Mouse (Mus musculus) limb, embryonic 13.5 days (tissue): Measurements from ENCODE around the gene Asphd2. TPM values are rescaled to one million over a fixed set of nuclear protein-coding genes. Genes with fewer than 3 reads are reported as not detected.

ENCODE experiments used
- ATAC-seq: fragments of 200-750 bp; cut with Nextera tagmentation; 2 replicates; pipeline ENCODE4 v1.8.0; 2017; ENCODE audit warnings: low read depth, moderate number of reproducible peaks, moderate TSS enrichment; ENCODE audit not compliant: low FRiP score
- H3K27ac ChIP-seq: fragments of 300-500 bp; sonication (generic); 2 replicates; pipeline ENCODE4 v1.5.1; 2015; ENCODE audit warnings: inconsistent platforms, mild to moderate bottlenecking, moderate library complexity
- H3K27me3 ChIP-seq: fragments of 300-500 bp; sonication (generic); 2 replicates; pipeline ENCODE4 v1.6.1; 2015; ENCODE audit warnings: mild to moderate bottlenecking, inconsistent platforms
- H3K36me3 ChIP-seq: fragments of 300-500 bp; sonication (generic); 2 replicates; pipeline ENCODE4 v1.6.1; 2015; ENCODE audit warnings: inconsistent platforms, mild to moderate bottlenecking, moderate library complexity
- H3K4me1 ChIP-seq: fragments of 300-500 bp; sonication (generic); 2 replicates; pipeline ENCODE4 v1.6.1; 2015; ENCODE audit warnings: inconsistent platforms
- H3K4me2 ChIP-seq: fragments of 300-500 bp; sonication (generic); replicated peaks from 2 replicates; pipeline ENCODE4 v1.6.1; 2015; ENCODE audit warnings: inconsistent platforms, mild to moderate bottlenecking, moderate library complexity
- H3K4me3 ChIP-seq: fragments of 300-500 bp; sonication (generic); 2 replicates; pipeline ENCODE4 v1.5.1; 2015; ENCODE audit warnings: moderate library complexity, mild to moderate bottlenecking, inconsistent platforms
- H3K9ac ChIP-seq: fragments of 300-500 bp; sonication (generic); 2 replicates; pipeline ENCODE4 v1.6.1; 2015; ENCODE audit warnings: mild to moderate bottlenecking, inconsistent platforms
- H3K9me3 ChIP-seq: fragments of 300-500 bp; sonication (generic); 2 replicates; pipeline ENCODE4 v1.6.1; 2016; ENCODE audit warnings: inconsistent platforms
- WGBS: fragments of 180-500 bp; shearing (Covaris S2); methylation state at CpG from one replicate; pipeline ENCODE4 v1.1.7; 2015; 5-methylcytosine and 5-hydroxymethylcytosine counted together
- polyA plus RNA-seq: library from polyadenylated mRNA; unstranded; fragments of >200 nt; fragmentation: Nextera tagmentation; extraction: Ambion mirVana; gene quantifications from 2 replicates; pipeline ENCODE4 v1.2.1, GENCODE M21; 2015

Gene Asphd2
- polyA plus RNA-seq, 1 experiment from 2014 or later: 19.1 TPM

DNA sequence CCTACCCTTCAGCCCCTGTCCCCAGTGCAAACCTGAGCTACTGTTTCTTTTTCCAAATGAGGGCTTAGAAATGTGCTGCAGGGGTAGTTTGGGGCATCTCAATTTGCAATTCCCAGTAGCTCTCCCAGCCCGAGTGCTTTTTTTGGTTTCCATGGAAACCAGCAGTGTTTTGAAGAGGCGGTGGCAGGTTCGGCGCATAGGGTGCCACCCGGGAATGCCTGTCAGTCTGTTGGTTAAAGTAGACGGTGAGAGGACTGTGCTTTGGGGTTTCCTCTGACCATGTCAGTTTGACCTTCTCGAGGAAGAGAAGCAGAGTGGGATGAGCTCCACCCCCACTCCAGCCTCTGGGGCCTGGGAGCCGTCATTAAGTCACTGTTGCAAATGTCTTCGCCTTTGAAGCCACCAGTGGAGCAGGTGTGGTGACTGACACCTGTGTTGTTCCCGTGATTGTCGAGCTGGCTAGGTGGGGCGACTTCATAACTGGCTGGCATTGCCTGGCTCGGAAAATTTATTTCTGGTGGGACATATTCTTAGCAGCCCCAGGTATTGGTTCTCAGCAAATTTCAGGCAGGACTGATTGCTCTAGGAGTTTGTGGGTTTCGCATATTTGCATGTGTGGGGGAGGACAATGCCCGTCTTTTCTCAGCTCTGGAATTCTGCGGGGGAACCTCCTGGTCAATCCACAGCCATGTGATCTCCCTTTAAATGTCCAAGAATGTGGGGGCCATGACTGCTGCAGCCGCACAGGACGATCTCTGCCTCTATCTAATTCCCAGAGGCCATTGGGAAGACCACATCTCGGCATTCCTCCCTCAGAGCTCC lies 17.1 kb upstream of the Asphd2 start:
- H3K4me3 ChIP-seq: no peak overlapping the region
- H3K9ac ChIP-seq: no peak overlapping the region
- ATAC-seq: no peak
- peaks cover 16% of the 10 kb centered on the region for H3K4me1 ChIP-seq
- H3K4me2 ChIP-seq: peak overlapping the region; percentile 30
- no peak overlapping the region for H3K27ac ChIP-seq
- no peaks in the 10 kb centered on the region for H3K36me3 ChIP-seq
- peaks cover 27% of the 10 kb centered on the region for H3K27me3 ChIP-seq
- WGBS: 11% methylated on average over 19 of the region's 19 CpGs
- H3K9me3 ChIP-seq: peaks cover 5% of the 10 kb centered on the region; the same call in 1 of the 2 replicates

GRCm38 (mm10) chr5:112411072-112411471 lies 16.4 kb upstream of the Asphd2 start:
- WGBS: 43% methylated on average over 11 of the region's 11 CpGs
- H3K27ac ChIP-seq: no peak overlapping the region
- H3K27me3 ChIP-seq: peaks cover 27% of the 10 kb centered on the region
- ATAC-seq: no peak
- H3K4me1 ChIP-seq: peaks cover 16% of the 10 kb centered on the region
- peaks cover 5% of the 10 kb centered on the region; the same call in 1 of the 2 replicates for H3K9me3 ChIP-seq
- no peaks in the 10 kb centered on the region for H3K36me3 ChIP-seq
- no peak overlapping the region for H3K9ac ChIP-seq
- no peak overlapping the region for H3K4me3 ChIP-seq
- peak overlapping the region; percentile 30 for H3K4me2 ChIP-seq

DNA sequence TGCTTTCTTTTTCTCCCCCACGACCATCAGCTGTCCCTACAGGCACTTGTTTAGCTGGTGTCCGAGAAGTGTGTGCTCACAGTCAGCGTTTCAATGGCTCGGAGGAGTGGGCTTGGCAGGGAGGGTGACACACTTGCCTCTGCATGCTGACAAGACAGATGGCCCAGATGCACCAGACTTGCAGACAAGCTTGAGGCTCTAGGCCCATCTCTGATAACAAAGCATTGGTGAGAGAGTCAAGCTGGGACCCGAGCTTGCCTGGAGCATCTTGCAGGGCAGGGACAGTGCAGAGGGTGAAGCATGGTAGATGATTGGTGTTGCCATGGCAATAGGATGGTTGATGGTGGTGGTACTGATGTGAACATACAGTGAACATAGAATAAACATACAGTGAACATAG lies 14.6 kb upstream of the Asphd2 start:
- peaks cover 5% of the 10 kb centered on the region; the same call in 1 of the 2 replicates for H3K9me3 ChIP-seq
- peaks cover 16% of the 10 kb centered on the region for H3K4me1 ChIP-seq
- H3K9ac ChIP-seq: no peak overlapping the region
- WGBS: 63% methylated on average over 5 of the region's 5 CpGs
- no peak overlapping the region for H3K4me2 ChIP-seq
- H3K36me3 ChIP-seq: no peaks in the 10 kb centered on the region
- no peak overlapping the region for H3K27ac ChIP-seq
- ATAC-seq: no peak
- peaks cover 25% of the 10 kb centered on the region for H3K27me3 ChIP-seq
- H3K4me3 ChIP-seq: no peak overlapping the region

GRCm38 (mm10) chr5:112406017-112406416 lies 11.4 kb upstream of the Asphd2 start:
- no peaks in the 10 kb centered on the region for H3K9me3 ChIP-seq
- ATAC-seq: no peak
- no peak overlapping the region for H3K4me3 ChIP-seq
- no peak overlapping the region for H3K4me2 ChIP-seq
- 75% methylated on average over 3 of the region's 3 CpGs for WGBS
- peaks cover 2% of the 10 kb centered on the region for H3K4me1 ChIP-seq
- no peak overlapping the region for H3K9ac ChIP-seq
- no peaks in the 10 kb centered on the region for H3K36me3 ChIP-seq
- H3K27me3 ChIP-seq: peaks cover 6% of the 10 kb centered on the region; the same call in 1 of the 2 replicates
- H3K27ac ChIP-seq: no peak overlapping the region

GRCm38 (mm10) chr5:112402437-112402836 lies 7.8 kb upstream of the Asphd2 start:
- no peak for ATAC-seq
- Histone ChIP-seq H3K27me3 (no peaks in the 10 kb centered on the region), H3K9me3 (no peaks in the 10 kb centered on the region), H3K4me2 (no peak overlapping the region), H3K4me1 (no peaks in the 10 kb centered on the region), H3K36me3 (no peaks in the 10 kb centered on the region), H3K4me3 (no peak overlapping the region), H3K27ac (no peak overlapping the region), H3K9ac (no peak overlapping the region)
- WGBS: 49% methylated on average over 3 of the region's 3 CpGs

GRCm38 (mm10) chr5:112399284-112399683 lies 4.6 kb upstream of the Asphd2 start:
- no peak overlapping the region for H3K9ac ChIP-seq
- H3K4me2 ChIP-seq: no peak overlapping the region
- no peaks in the 10 kb centered on the region for H3K9me3 ChIP-seq
- H3K36me3 ChIP-seq: no peaks in the 10 kb centered on the region
- ATAC-seq: no peak
- H3K4me1 ChIP-seq: peaks cover 2% of the 10 kb centered on the region; the same call in 1 of the 2 replicates
- no peaks in the 10 kb centered on the region for H3K27me3 ChIP-seq
- H3K4me3 ChIP-seq: no peak overlapping the region
- no peak overlapping the region for H3K27ac ChIP-seq
- WGBS: 61% methylated on average over 10 of the region's 10 CpGs

DNA sequence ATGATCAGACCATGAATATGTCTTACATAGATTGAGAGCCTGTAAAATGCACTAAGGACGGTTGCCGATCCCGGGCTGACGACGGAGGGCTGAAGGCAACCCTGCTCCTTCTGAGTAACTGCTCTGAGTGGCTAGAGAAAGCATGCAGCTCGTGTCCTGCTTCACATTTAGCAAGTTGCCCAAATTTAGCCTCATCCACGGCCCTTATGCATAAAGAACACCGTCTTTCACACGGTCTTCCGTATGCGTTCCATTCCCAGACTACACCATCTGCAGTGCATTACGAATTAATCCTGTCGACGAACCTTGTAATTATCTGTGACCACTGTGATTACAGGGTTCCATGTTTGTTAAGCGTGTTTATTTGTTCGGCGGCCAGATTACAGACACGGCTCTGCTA lies 1.4 kb upstream of the Asphd2 start:
- Histone ChIP-seq H3K9me3 (no peaks in the 10 kb centered on the region), H3K4me1 (peaks cover 11% of the 10 kb centered on the region), H3K27me3 (peaks cover 29% of the 10 kb centered on the region), H3K27ac (no peak overlapping the region), H3K9ac (no peak overlapping the region), H3K4me2 (peak overlapping the region; percentile 79; the same call in 1 of the 2 replicates), H3K36me3 (peaks cover 8% of the 10 kb centered on the region), H3K4me3 (no peak overlapping the region)
- 45% methylated on average over 18 of the region's 18 CpGs for WGBS
- no peak for ATAC-seq

DNA sequence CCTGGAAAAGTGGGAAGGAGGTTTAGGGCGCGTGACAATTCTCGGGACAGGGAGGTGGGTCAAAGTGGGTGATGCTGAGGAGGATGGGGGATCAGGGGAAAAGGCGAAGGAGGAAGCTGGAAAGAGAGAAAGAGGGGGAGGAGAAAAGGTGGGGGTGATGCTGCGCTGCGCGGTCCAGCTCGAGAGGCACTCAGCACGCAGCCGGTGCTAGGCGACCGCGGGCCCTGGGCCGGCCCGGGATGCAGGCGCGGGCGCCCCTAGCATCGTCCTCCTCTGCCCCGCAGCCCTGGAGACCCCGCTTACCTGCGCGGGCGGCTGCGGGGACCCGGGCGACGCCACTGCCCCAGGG lies 277 bp downstream of the Asphd2 start:
- no peak overlapping the region for H3K27ac ChIP-seq
- H3K36me3 ChIP-seq: peaks cover 17% of the 10 kb centered on the region
- peak; percentile 69 for ATAC-seq
- peaks cover 14% of the 10 kb centered on the region for H3K4me1 ChIP-seq
- no peaks in the 10 kb centered on the region for H3K9me3 ChIP-seq
- 1% methylated on average over 17 of the region's 28 CpGs for WGBS
- H3K4me2 ChIP-seq: peak overlapping the region; percentile 79
- H3K4me3 ChIP-seq: peak overlapping the region; percentile 68
- H3K27me3 ChIP-seq: peaks cover 29% of the 10 kb centered on the region
- peak overlapping the region; percentile 74 for H3K9ac ChIP-seq

- WGBS: 12% methylated on average over 17 of the region's 18 CpGs
- H3K9ac ChIP-seq: peak overlapping the region; percentile 74
- H3K27me3 ChIP-seq: peaks cover 29% of the 10 kb centered on the region
- peaks cover 16% of the 10 kb centered on the region for H3K4me1 ChIP-seq
- no peak for ATAC-seq
- H3K9me3 ChIP-seq: no peaks in the 10 kb centered on the region
- H3K4me2 ChIP-seq: peak overlapping the region; percentile 79
- no peak overlapping the region for H3K27ac ChIP-seq
- peaks cover 17% of the 10 kb centered on the region for H3K36me3 ChIP-seq
- peak overlapping the region; percentile 68 for H3K4me3 ChIP-seq
These were observed 788 bp downstream of the Asphd2 start for GRCm38 (mm10) chr5:112393741-112394414.

DNA sequence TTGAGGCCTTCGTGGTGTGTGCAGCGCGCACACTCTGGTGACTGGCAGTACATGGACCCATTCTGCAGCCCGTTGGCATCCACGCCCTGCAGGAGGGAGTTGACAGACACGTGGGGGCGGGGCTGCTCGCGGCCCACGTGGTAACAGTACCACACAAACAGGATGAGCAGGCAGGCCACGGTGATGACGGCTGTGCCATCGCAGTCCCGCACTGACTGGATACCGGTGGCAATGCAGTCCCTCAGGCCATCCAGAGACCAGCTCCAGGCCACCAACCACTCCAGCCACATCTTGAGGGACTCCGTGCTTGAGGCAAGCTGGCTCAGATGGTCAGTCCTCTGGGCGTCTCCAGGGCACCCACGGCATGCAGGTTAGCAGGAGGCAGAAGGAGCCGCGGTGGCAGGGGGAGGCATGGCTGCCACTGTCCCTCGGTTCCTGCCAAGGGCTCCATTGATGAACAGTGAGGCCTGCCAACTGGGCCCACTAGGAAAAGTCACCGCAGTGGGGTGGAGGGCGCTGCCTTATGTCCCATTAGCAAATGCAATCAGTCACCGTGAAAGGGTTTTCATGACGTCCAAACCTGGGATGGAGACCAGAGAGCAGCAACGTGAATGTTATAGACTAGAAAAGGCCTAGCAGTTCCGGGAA lies 2.9 kb downstream of the Asphd2 start:
- Histone ChIP-seq H3K27ac (no peak overlapping the region), H3K4me3 (no peak overlapping the region), H3K27me3 (peaks cover 29% of the 10 kb centered on the region), H3K4me2 (no peak overlapping the region), H3K4me1 (peaks cover 16% of the 10 kb centered on the region), H3K9ac (no peak overlapping the region; the same call in 1 of the 2 replicates), H3K9me3 (no peaks in the 10 kb centered on the region), H3K36me3 (peaks cover 25% of the 10 kb centered on the region)
- ATAC-seq: no peak
- 70% methylated on average over 27 of the region's 27 CpGs for WGBS

DNA sequence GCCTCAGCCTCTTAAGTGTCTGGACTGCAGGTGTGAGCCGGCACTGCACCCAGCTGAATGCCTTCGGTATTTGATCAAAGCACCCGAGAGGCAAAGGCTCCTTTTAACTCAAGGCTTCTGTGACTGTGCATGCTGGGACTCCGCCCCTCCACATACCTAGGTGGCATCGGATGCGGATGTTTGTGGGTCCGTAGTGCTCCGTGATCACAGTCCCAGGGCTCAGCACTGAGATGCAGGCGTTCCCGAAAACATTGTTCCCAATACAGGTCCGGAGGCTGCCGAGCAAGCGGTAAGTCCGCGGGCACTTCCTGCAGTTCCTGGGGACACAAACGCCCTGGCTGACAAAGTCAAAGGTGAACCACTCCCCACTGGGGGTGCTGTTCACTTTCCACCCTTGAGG lies 3.7 kb downstream of the Asphd2 start:
- 51% methylated on average over 16 of the region's 16 CpGs for WGBS
- Histone ChIP-seq H3K36me3 (peaks cover 33% of the 10 kb centered on the region), H3K9ac (no peak overlapping the region; the same call in 1 of the 2 replicates), H3K4me3 (no peak overlapping the region), H3K27me3 (peaks cover 29% of the 10 kb centered on the region), H3K27ac (no peak overlapping the region), H3K4me1 (peaks cover 16% of the 10 kb centered on the region), H3K9me3 (no peaks in the 10 kb centered on the region), H3K4me2 (no peak overlapping the region)
- ATAC-seq: no peak

DNA sequence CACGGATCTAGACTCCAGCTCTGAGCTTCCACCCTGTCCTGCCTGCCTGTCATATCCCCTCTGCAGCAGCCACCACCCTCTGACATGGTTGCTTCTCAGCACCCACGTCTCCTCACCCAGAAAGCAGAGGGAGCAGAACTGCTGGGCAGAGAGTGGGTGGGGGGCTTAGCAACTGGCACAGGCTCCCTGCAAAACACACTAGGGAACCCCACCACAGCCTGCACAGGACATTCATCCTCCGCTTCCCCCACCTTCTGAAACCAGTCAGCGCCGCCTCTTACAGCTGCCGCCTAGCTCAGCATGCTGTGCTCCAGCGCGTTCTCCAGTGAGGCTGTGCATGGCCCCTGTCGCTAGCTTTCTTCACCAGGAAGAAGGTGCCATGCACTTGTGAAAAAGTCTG lies 5.3 kb downstream of the Asphd2 start:
- Histone ChIP-seq H3K27ac (no peak overlapping the region), H3K4me2 (no peak overlapping the region), H3K27me3 (peaks cover 29% of the 10 kb centered on the region), H3K9ac (0 out of 2 replicates have a peak overlapping the region, but pooled peaks have one; percentile 4), H3K36me3 (peaks cover 48% of the 10 kb centered on the region), H3K4me1 (peaks cover 13% of the 10 kb centered on the region), H3K4me3 (no peak overlapping the region), H3K9me3 (no peaks in the 10 kb centered on the region)
- no peak for ATAC-seq
- 72% methylated on average over 9 of the region's 9 CpGs for WGBS
